Mouse (Mus musculus) forebrain, embryonic 14.5 days (tissue): ENCODE data around the gene Ccn1. TPM values are rescaled to one million over a fixed set of nuclear protein-coding genes. Genes with fewer than 3 reads are reported as not detected.

Experiments
- ATAC-seq: fragments of 200-750 bp; cut with Nextera tagmentation; 2 replicates; pipeline ENCODE4 v1.8.0; 2017; ENCODE audit warnings: mild to moderate bottlenecking, moderate library complexity
- DNase-seq: peaks from one replicate; pipeline ENCODE4 v3.0.0-alpha.2; 2015; ENCODE audit warnings: low spot score
- H3K27ac ChIP-seq: fragments of 300-500 bp; sonication (generic); 2 replicates; pipeline ENCODE4 v1.5.1; 2014; ENCODE audit warnings: low read depth, mild to moderate bottlenecking, control low read depth, low read length, moderate library complexity
- H3K27me3 ChIP-seq: fragments of 300-500 bp; sonication (generic); replicated peaks from 2 replicates; pipeline ENCODE4 v1.6.1; 2014; ENCODE audit warnings: low read length, control low read depth, mixed read lengths; ENCODE audit not compliant: control insufficient read depth, insufficient read depth
- H3K36me3 ChIP-seq: fragments of 300-500 bp; sonication (generic); 2 replicates; pipeline ENCODE4 v1.6.1; 2014; ENCODE audit warnings: low read length, control low read depth; ENCODE audit not compliant: control insufficient read depth, insufficient read depth
- H3K4me1 ChIP-seq: fragments of 300-500 bp; sonication (generic); 2 replicates; pipeline ENCODE4 v1.6.1; 2014; ENCODE audit warnings: antibody characterized with exemption, low read length, control low read depth; ENCODE audit not compliant: control insufficient read depth, insufficient read depth
- H3K4me2 ChIP-seq: fragments of 300-500 bp; sonication (generic); 2 replicates; pipeline ENCODE4 v1.6.1; 2014; ENCODE audit warnings: mild to moderate bottlenecking, control low read depth, low read length
- H3K4me3 ChIP-seq: fragments of 300-500 bp; sonication (generic); 2 replicates; pipeline ENCODE4 v1.5.1; 2014; ENCODE audit warnings: low read depth, low read length, control low read depth
- H3K9ac ChIP-seq: fragments of 300-500 bp; sonication (generic); 2 replicates; pipeline ENCODE4 v1.6.1; 2014; ENCODE audit warnings: mild to moderate bottlenecking, low read length, control low read depth, moderate library complexity
- H3K9me3 ChIP-seq: fragments of 300-500 bp; sonication (generic); replicated peaks from 2 replicates; pipeline ENCODE4 v1.6.1; 2016; ENCODE audit warnings: low read length, control low read depth, mixed read lengths; ENCODE audit not compliant: control insufficient read depth
- WGBS: fragments of 180-500 bp; shearing (Covaris S2); extraction: QIAGEN DNeasy Blood & Tissue Kit; methylation state at CpG from one replicate; pipeline ENCODE4 v1.1.7; 2014; 5-methylcytosine and 5-hydroxymethylcytosine counted together
- polyA plus RNA-seq: library from polyadenylated mRNA; unstranded; fragments of >200 nt; fragmentation: Nextera tagmentation; extraction: Ambion mirVana; gene quantifications from 2 replicates; pipeline ENCODE4 v1.2.1, GENCODE M21; 2014

The Ccn1 gene
- polyA plus RNA-seq, 1 experiment from 2014 or later, result 14.6 TPM

GRCm38 (mm10) chr3:145619621-145620365 is 30.0 kb downstream of the Ccn1 start:
- Histone ChIP-seq H3K4me3 (no peak overlapping the region), H3K27ac (no peak overlapping the region), H3K9me3 (no peaks in the 10 kb centered on the region), H3K36me3 (no peaks in the 10 kb centered on the region), H3K27me3 (no peaks in the 10 kb centered on the region), H3K4me1 (peaks cover 5% of the 10 kb centered on the region), H3K9ac (no peak overlapping the region), H3K4me2 (no peak overlapping the region)
- ATAC-seq, result no peak
- WGBS, result 89% methylated on average over 17 of the region's 17 CpGs
- DNase-seq, result no peak

GRCm38 (mm10) chr3:145618299-145618698 is 31.5 kb downstream of the Ccn1 start:
- ATAC-seq (no peak), DNase-seq (no peak)
- H3K9ac ChIP-seq, result no peak overlapping the region
- H3K36me3 ChIP-seq, result no peaks in the 10 kb centered on the region
- WGBS, result 79% methylated on average over 9 of the region's 9 CpGs
- no peaks in the 10 kb centered on the region for H3K27me3 ChIP-seq
- no peak overlapping the region for H3K4me2 ChIP-seq
- no peaks in the 10 kb centered on the region for H3K9me3 ChIP-seq
- no peak overlapping the region for H3K4me3 ChIP-seq
- H3K27ac ChIP-seq, result no peak overlapping the region
- H3K4me1 ChIP-seq, result peaks cover 10% of the 10 kb centered on the region

GRCm38 (mm10) chr3:145614362-145615115 is 35.2 kb downstream of the Ccn1 start:
- Histone ChIP-seq H3K27ac (peak overlapping the region; percentile 21; the same call in 1 of the 2 replicates), H3K36me3 (no peaks in the 10 kb centered on the region), H3K4me1 (peaks cover 10% of the 10 kb centered on the region), H3K4me3 (no peak overlapping the region), H3K27me3 (no peaks in the 10 kb centered on the region), H3K9ac (peak overlapping the region; percentile 10; the same call in 1 of the 2 replicates), H3K4me2 (peak overlapping the region; percentile 21; the same call in 1 of the 2 replicates), H3K9me3 (no peaks in the 10 kb centered on the region)
- WGBS, result 16% methylated on average over 17 of the region's 17 CpGs
- DNase-seq, result peak; percentile 50
- peak; percentile 45; the same call in 1 of the 2 replicates for ATAC-seq

- no peak for ATAC-seq
- H3K4me1 ChIP-seq, result peaks cover 10% of the 10 kb centered on the region
- H3K9me3 ChIP-seq, result no peaks in the 10 kb centered on the region
- H3K9ac ChIP-seq, result no peak overlapping the region
- no peak overlapping the region for H3K4me3 ChIP-seq
- no peak overlapping the region for H3K4me2 ChIP-seq
- H3K27ac ChIP-seq, result no peak overlapping the region
- no peak for DNase-seq
- no peaks in the 10 kb centered on the region for H3K36me3 ChIP-seq
- WGBS, result 94% methylated on average over 4 of the region's 4 CpGs
- H3K27me3 ChIP-seq, result no peaks in the 10 kb centered on the region
Measured at GRCm38 (mm10) chr3:145613234-145613633, 36.5 kb downstream of the Ccn1 start.

GRCm38 (mm10) chr3:145612662-145613061 is 37.1 kb downstream of the Ccn1 start:
- Histone ChIP-seq H3K36me3 (no peaks in the 10 kb centered on the region), H3K4me2 (no peak overlapping the region), H3K27ac (no peak overlapping the region), H3K9ac (no peak overlapping the region), H3K4me3 (no peak overlapping the region), H3K4me1 (peaks cover 10% of the 10 kb centered on the region), H3K9me3 (no peaks in the 10 kb centered on the region), H3K27me3 (no peaks in the 10 kb centered on the region)
- peak; percentile 56; the same call in 1 of the 2 replicates for ATAC-seq
- WGBS, result 20% methylated on average over 4 of the region's 4 CpGs
- DNase-seq, result peak; percentile 65

- ATAC-seq, result no peak
- no peak overlapping the region for H3K4me3 ChIP-seq
- 93% methylated on average over 5 of the region's 5 CpGs for WGBS
Measured at GRCm38 (mm10) chr3:145608320-145608719, 41.5 kb downstream of the Ccn1 start.

GRCm38 (mm10) chr3:145605437-145606123 is 44.2 kb downstream of the Ccn1 start:
- Histone ChIP-seq H3K4me3 (no peak overlapping the region), H3K36me3 (peaks cover 45% of the 10 kb centered on the region), H3K4me2 (no peak overlapping the region), H3K27ac (no peak overlapping the region), H3K27me3 (no peaks in the 10 kb centered on the region), H3K9ac (no peak overlapping the region), H3K9me3 (no peaks in the 10 kb centered on the region), H3K4me1 (no peaks in the 10 kb centered on the region)
- WGBS, result 93% methylated on average over 5 of the region's 5 CpGs
- ATAC-seq (no peak), DNase-seq (no peak)

More at GRCm38 (mm10) chr3:145608320-145608719, 41.5 kb downstream of the Ccn1 start:
- H3K36me3 ChIP-seq, result peaks cover 29% of the 10 kb centered on the region
- no peak overlapping the region for H3K4me2 ChIP-seq
- H3K27ac ChIP-seq, result no peak overlapping the region
- no peaks in the 10 kb centered on the region for H3K4me1 ChIP-seq
- no peak for DNase-seq
- no peak overlapping the region for H3K9ac ChIP-seq
- no peaks in the 10 kb centered on the region for H3K27me3 ChIP-seq
- no peaks in the 10 kb centered on the region for H3K9me3 ChIP-seq

- H3K27ac ChIP-seq, result no peak overlapping the region
- peak; percentile 29; the same call in 1 of the 2 replicates for ATAC-seq
- 74% methylated on average over 11 of the region's 11 CpGs for WGBS
- H3K4me2 ChIP-seq, result no peak overlapping the region
- no peaks in the 10 kb centered on the region for H3K4me1 ChIP-seq
- H3K4me3 ChIP-seq, result no peak overlapping the region
- peak; percentile 23 for DNase-seq
- no peaks in the 10 kb centered on the region for H3K27me3 ChIP-seq
- H3K9me3 ChIP-seq, result no peaks in the 10 kb centered on the region
- H3K9ac ChIP-seq, result no peak overlapping the region
- H3K36me3 ChIP-seq, result peaks cover 67% of the 10 kb centered on the region
Measured at GRCm38 (mm10) chr3:145602410-145603206, 47.2 kb downstream of the Ccn1 start.
